Mouse (Mus musculus) activated CD4-positive, CD25-positive, alpha-beta regulatory T cell, adult 4 months (primary cell): Measurements from ENCODE around the gene Tmem184b. TPM values are rescaled to one million over a fixed set of nuclear protein-coding genes. Genes with fewer than 3 reads are reported as not detected.

ENCODE experiments used
- ATAC-seq: one replicate; pipeline ENCODE4 v1.8.0; 2017
- polyA plus RNA-seq, 2 experiments: library from polyadenylated mRNA; unstranded; fragments of 100-300 nt; shearing (Covaris generic); gene quantifications; one replicate each; pipeline ENCODE4 v1.2.1; 2017

Gene Tmem184b
- polyA plus RNA-seq, 2 experiments from 2014 or later = 9.3 to 18.1 TPM

GRCm38 (mm10) chr15:79333409-79333808 lies 70.0 kb downstream of the Tmem184b start:
- no peak for ATAC-seq

GRCm38 (mm10) chr15:79330521-79330920 lies 72.8 kb downstream of the Tmem184b start:
- no peak for ATAC-seq

GRCm38 (mm10) chr15:79329979-79330363 lies 73.4 kb downstream of the Tmem184b start:
- ATAC-seq = no peak

GRCm38 (mm10) chr15:79329346-79329978 lies 73.9 kb downstream of the Tmem184b start:
- no peak for ATAC-seq

- ATAC-seq = no peak
Measured at GRCm38 (mm10) chr15:79328939-79329275, 74.5 kb downstream of the Tmem184b start.

GRCm38 (mm10) chr15:79328058-79328938 lies 75.1 kb downstream of the Tmem184b start, which contains the start of gene Pla2g6:
TSS of gene Pla2g6 (minus strand) at chr15:79328390.
- peak; percentile 80 for ATAC-seq

- ATAC-seq = no peak
Measured at GRCm38 (mm10) chr15:79326971-79327961, 76.1 kb downstream of the Tmem184b start.

GRCm38 (mm10) chr15:79326264-79326663 lies 77.1 kb downstream of the Tmem184b start:
- ATAC-seq = no peak

GRCm38 (mm10) chr15:79325742-79326141 lies 77.6 kb downstream of the Tmem184b start:
- ATAC-seq = no peak

- ATAC-seq = no peak
Measured at GRCm38 (mm10) chr15:79324373-79324772, 79.0 kb downstream of the Tmem184b start.

- no peak for ATAC-seq
Measured at GRCm38 (mm10) chr15:79323791-79324155, 79.6 kb downstream of the Tmem184b start.

GRCm38 (mm10) chr15:79322991-79323790 lies 80.2 kb downstream of the Tmem184b start:
- peak; percentile 54 for ATAC-seq

- peak; percentile 53 for ATAC-seq
Measured at GRCm38 (mm10) chr15:79322281-79322990, 80.9 kb downstream of the Tmem184b start.

- ATAC-seq = no peak
Measured at GRCm38 (mm10) chr15:79321733-79322190, 81.6 kb downstream of the Tmem184b start.

GRCm38 (mm10) chr15:79313848-79314369 lies 89.5 kb downstream of the Tmem184b start:
- ATAC-seq = no peak

Other genes with a start within 250 kb of the Tmem184b start
- not detected for gene Sox10, start 238.3 kb downstream of the Tmem184b start, polyA plus RNA-seq
- gene Pick1, start 174.4 kb downstream of the Tmem184b start, polyA plus RNA-seq = 1 to 10 TPM; 7.2 to 9.7 TPM
- gene Gm49486, start 174.2 kb downstream of the Tmem184b start, polyA plus RNA-seq = under 1 TPM; 0.16 to 0.34 TPM
- gene Slc16a8, start 148.8 kb downstream of the Tmem184b start, polyA plus RNA-seq = not detected
- under 1 TPM in 1 of 2 experiments, not detected in 1; 0.66 TPM for gene Baiap2l2, start 118.0 kb downstream of the Tmem184b start, polyA plus RNA-seq
- 10 to 100 TPM; 10.3 to 12.3 TPM for gene Pla2g6, start 75.2 kb downstream of the Tmem184b start, polyA plus RNA-seq
- gene Maff, start 56.9 kb downstream of the Tmem184b start, polyA plus RNA-seq = 1 to 10 TPM; 1.9 to 3.7 TPM
- 1 to 10 TPM; 5.5 to 5.6 TPM for gene Csnk1e, start 52.0 kb upstream of the Tmem184b start, polyA plus RNA-seq
- gene Kcnj4, start 101.7 kb upstream of the Tmem184b start, polyA plus RNA-seq = not detected
- under 1 TPM in 1 of 2 experiments, not detected in 1; 0.69 TPM for gene Kdelr3, start 112.8 kb upstream of the Tmem184b start, polyA plus RNA-seq
- 10 to 100 TPM; 28.3 to 33.9 TPM for gene Ddx17, start 143.2 kb upstream of the Tmem184b start, polyA plus RNA-seq
- not detected for gene Dmc1, start 201.5 kb upstream of the Tmem184b start, polyA plus RNA-seq